Mouse (Mus musculus): ENCODE results near the gene Cdkn1a. TPM values are rescaled to one million over a fixed set of nuclear protein-coding genes. Genes with fewer than 3 reads are reported as not detected.
"Not testable (repeated sequence)": the region's sequence is repeated elsewhere in the genome, so short reads cannot be mapped to it uniquely, and the experiment has no call there.

Gene Cdkn1a
- total RNA-seq, 2 experiments from 2014 or later: 8.2 to 14.5 TPM

DNA sequence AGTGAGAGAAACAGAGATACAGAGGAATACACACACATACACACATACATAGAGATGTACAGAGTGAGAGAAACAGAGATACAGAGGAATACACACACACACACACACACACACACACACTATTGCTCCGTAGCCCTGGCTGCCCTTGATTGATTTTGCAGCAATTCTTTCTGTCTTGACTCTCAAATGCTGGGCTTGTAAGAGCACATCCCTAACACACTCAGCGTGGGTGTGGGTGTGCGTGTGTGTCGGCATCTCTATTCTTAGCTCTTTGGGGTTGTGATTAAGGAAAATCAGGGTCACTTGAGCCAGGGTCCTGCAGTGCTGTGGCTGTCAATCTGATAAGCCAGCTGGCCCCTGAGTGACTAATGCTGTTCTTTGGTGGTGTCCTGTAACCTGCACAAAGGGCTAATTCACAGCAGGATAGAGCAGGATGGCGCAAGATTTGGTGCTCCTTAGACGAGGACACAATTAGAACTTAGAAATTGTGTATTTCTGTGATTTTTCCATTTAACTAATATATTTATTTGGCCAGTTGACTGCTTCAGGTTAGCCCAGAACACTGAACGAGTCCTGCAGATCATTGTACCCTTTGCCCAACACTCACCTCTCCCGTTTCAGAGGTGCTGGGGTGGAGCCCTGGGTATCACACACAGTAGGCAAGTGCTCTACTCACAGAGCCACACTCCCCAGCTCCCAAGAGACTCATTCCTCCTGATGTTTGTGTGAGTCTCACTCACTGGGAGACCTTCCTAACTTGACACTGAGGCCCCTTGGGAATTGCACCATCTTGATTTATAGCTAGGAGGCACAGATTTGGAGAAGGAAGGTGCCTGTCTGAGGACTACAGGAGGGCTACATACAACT lies 27.4 kb upstream of the Cdkn1a start:
- H3K4me3 ChIP-seq: no peak overlapping the region
- no peak overlapping the region for H3K27ac ChIP-seq
- no peak for TF ChIP-seq CTCF (conservative IDR thresholded peaks at IDR 0.05)
- no peak for DNase-seq (ENCODE audit: low spot score in 2 of 2)

DNA sequence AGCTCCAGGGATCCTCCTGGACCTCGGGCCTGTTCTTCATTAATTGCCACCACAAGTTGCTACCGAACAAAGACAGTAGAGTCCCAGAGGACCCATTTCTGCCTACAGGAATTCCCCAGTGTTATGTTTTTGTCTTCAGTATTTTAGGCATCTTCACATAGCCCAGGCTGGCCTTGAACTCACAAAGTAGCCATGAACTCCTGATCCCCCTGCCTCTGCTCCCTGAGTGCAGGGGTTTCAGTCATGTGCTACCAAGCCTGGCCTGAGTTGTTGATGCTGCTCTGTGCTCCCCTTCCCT lies 26.8 kb upstream of the Cdkn1a start:
- TF ChIP-seq CTCF (conservative IDR thresholded peaks at IDR 0.05): no peak
- DNase-seq (ENCODE audit: low spot score in 2 of 2): no peak
- Histone ChIP-seq H3K27ac (no peak overlapping the region), H3K4me3 (no peak overlapping the region)

DNA sequence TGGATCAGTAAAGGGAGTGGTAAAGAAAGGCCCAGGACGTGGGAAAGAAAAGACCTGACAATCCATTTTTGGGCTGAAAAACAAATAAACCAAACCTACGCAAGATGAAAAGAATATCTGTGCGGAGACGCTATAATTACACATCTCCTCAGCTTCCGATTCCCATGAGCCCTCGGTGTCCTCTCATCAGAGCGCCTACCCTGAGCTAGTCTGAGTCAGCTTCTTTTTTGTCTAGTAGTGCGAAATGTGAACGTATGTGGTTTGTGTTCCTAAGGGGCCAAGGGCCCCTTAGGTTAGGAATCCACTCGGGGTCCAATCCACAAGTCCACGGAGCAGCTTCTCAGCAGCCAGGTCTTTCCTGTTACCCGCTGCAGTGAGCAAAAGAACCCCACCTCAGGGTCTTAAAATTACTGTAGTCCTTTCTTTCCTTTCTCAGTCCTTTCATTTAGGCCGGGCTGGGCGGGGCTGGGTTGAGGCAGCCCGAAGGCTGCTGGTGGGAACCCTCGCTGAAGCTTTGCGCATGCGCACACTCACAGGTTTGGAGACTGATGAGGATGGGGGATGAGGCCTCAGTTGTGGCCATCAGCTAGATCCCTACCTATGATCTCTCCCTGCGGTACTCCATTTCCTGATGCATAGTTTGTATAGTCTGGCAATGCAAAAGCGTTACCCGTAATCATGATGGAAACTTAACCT lies 25.4 kb upstream of the Cdkn1a start:
- DNase-seq (ENCODE audit: low spot score in 2 of 2): no peak
- no peak overlapping the region for H3K27ac ChIP-seq
- H3K4me3 ChIP-seq: no peak overlapping the region
- TF ChIP-seq CTCF (conservative IDR thresholded peaks at IDR 0.05): no peak

DNA sequence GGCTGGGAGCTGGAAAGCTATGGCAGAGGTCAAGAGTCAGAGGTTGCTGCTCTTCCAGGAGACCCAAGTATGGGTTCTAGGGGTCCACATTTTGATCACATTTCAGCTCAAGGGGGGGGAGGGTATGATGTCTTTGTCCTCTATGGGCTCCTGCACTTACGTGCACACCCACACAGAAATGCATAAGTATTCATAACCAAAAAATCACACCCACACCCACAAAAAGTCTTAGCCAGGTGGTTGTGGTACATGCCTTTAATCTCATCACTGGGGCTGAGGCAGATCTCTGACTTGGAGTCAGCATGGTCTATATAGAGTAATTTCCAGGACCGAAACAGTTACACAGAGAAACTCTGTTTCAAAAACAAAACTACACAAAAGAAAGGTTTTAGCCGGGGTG lies 24.8 kb upstream of the Cdkn1a start:
- Histone ChIP-seq H3K4me3 (no peak overlapping the region), H3K27ac (no peak overlapping the region)
- TF ChIP-seq CTCF (conservative IDR thresholded peaks at IDR 0.05): no peak
- no peak for DNase-seq (ENCODE audit: low spot score in 2 of 2)

DNA sequence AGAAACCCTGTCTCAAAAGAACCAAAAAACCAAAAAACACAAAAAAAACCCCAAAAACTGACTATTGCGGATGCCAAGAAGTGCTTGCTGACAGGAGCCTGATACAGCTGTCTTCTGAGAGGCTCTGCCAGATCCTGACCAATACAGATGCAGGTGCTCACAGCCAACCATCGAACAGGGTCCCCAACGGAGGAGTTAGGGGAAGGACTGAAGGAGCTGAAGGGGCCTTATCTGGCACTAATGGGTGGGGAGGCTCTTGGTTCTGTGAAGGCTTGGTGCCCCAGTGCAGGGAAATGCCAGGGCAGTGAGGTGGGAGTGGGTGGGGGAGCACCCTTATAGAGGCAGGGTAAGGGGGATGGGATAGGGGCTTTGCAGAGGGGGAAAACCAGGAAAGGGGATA lies 23.4 kb upstream of the Cdkn1a start:
- not testable (repeated sequence) for DNase-seq (ENCODE audit: low spot score in 2 of 2); H3K4me3 ChIP-seq; H3K27ac ChIP-seq

DNA sequence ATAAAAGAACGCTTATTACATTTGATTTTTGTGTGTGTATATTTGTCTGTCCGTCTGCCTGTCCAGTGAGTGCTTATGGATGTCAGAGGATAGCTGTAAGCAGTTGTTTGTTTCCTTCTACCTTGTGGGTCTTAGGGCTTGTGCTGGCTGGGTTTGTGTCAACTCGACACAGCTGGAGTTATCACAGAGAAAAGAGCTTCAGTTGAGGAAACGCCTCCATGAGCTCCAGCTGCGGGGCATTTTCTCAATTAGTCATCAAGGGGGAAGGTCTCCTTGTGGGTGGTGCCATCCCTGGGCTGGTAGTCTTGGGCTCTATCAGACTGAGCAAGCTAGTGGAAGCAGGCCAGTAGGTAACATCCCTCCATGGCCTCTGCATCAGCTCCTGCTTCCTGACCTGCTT lies 22.9 kb upstream of the Cdkn1a start:
- Histone ChIP-seq H3K27ac (no peak overlapping the region), H3K4me3 (no peak overlapping the region)
- no peak for TF ChIP-seq CTCF (conservative IDR thresholded peaks at IDR 0.05)
- DNase-seq (ENCODE audit: low spot score in 2 of 2): no peak

DNA sequence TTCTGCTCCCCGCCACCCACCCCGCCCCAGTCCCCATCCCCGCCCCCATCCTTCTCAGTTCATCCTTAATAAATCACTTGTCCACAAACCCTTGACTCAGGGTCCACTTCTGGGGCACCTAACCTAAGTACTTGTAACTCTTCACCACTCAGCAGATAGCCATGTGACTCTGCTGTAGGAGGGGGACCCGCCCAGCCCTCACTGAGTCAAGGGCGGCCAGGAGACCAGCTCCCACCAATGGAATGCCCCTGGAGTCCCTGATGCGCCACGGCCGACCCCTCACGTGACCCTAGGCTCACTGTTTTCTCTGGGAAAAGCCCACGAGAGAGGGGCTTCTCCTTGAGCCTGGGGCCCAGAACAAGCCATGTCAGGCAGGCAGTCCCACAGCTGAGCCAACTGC lies 21.7 kb upstream of the Cdkn1a start:
- Histone ChIP-seq H3K27ac (no peak overlapping the region), H3K4me3 (no peak overlapping the region)
- no peak for TF ChIP-seq CTCF (conservative IDR thresholded peaks at IDR 0.05)
- DNase-seq (ENCODE audit: low spot score in 2 of 2): no peak

DNA sequence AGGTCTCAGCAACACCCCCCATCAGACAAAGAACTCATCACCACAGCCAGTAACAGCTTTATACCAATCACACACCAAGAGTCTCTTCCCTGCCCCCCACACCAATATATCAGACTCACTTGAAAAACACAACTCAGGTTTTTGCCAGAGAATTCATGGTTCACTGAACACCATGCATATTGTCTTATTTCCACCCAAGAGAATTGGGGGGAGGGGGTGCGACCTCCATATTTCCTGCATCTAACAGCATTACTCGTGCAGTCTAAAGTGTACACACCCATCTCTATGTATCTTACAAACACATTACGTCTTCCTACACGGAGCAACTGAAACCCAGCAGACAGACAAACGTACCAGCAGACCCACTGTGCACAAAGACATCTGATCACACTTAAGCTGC lies 19.0 kb upstream of the Cdkn1a start:
- TF ChIP-seq CTCF (conservative IDR thresholded peaks at IDR 0.05): no peak
- Histone ChIP-seq H3K4me3 (no peak overlapping the region), H3K27ac (no peak overlapping the region)
- DNase-seq (ENCODE audit: low spot score in 2 of 2): no peak

DNA sequence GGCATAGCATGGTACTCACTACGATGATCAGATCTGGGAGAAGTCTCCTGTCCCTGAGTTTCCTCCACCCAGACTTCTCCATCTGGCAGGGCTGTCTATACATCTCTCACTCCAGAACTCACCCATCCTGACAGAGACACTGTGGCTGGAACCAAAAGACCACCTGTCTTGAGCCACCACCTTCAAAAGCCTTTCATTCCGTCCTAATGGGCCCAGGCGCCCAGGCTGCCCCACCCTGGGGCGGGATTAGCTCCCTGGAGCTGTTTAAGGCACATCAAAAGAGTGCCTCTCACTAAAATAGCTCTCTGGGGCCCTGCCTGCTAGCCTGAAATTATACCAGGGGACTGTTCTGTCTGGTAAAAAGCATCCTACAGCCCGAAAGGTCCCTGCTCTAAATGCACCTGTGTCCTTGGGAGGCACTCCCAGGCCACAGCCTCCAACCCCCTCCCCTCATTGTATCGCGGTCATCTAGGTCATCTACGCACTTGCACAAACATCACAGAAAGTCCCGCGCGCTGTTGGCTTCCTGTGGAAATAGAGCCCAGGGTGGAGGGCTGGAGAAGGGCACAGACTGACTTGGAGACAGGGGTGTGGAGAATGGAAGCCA lies 18.0 kb upstream of the Cdkn1a start:
- no peak for TF ChIP-seq CTCF (conservative IDR thresholded peaks at IDR 0.05)
- no peak overlapping the region for H3K27ac ChIP-seq
- no peak for DNase-seq (ENCODE audit: low spot score in 2 of 2)

DNA sequence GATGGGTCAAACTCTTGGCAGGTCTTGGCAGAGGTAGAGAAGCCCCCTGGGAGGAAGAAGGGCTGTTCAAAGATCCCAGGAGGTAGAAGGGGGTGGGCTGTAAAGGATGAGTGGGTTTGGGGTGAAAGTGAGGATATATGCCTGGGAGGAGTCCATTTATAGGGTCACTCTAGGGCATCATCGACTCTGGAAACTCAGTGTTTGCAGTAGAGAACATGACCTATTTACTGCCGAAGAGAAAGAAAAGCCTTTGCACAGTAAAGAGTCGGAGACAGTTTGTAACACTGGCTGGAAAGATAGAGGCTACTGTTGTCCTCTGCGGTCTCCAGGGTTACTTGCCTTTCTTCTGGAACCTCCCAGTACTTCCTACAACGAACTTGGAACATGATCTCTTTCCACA lies 17.5 kb upstream of the Cdkn1a start:
- Histone ChIP-seq H3K4me3 (no peak overlapping the region), H3K27ac (no peak overlapping the region)
- TF ChIP-seq CTCF (conservative IDR thresholded peaks at IDR 0.05): no peak
- DNase-seq (ENCODE audit: low spot score in 2 of 2): no peak

More for the DNA sequence above, 18.0 kb upstream of the Cdkn1a start:
- H3K4me3 ChIP-seq: no peak overlapping the region

DNA sequence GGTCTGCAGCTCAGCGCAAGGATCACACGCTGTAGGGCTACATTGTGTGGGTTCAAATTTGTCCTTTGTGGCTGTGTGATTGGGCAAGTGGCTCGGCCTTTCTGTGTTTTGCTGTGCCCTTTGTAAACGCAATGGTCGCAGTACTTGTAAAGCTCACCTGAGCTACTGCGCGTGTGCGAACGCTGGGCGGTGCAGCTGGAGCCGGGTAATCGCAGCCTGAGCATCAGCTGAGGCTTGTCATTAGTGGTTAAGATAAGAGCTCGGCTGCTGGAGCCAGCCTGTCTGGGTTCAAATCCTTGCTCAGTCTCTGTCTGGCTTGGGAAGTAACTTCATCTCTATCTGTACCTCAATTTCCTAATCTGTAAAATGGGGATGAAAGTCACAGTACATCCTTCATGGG lies 16.7 kb upstream of the Cdkn1a start:
- no peak overlapping the region for H3K4me3 ChIP-seq

DNA sequence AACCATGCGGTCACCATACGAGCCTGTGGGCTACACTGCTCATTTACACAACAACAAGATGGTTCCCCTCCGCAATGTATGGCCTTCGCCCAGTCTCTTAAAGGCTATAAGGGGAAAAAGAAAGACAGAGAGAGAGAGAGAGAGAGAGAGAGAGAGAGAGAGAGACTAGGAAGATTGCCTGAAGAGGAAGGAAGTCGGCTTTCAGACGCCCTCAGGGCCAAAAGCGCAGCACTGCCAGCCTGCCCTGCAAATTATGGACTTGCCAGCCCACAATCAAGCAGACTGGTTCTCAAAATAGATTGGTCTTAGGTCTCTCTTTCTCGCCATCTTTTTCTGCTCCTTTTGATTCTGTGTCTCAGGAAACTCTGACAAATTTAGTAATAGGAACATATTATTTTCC lies 14.5 kb upstream of the Cdkn1a start:
- Histone ChIP-seq H3K27ac (no peak overlapping the region), H3K4me3 (no peak overlapping the region)
- TF ChIP-seq CTCF (conservative IDR thresholded peaks at IDR 0.05): no peak
- no peak for DNase-seq (ENCODE audit: low spot score in 2 of 2)

More for the DNA sequence above, 16.7 kb upstream of the Cdkn1a start:
- TF ChIP-seq CTCF (conservative IDR thresholded peaks at IDR 0.05): no peak
- no peak for DNase-seq (ENCODE audit: low spot score in 2 of 2)
- no peak overlapping the region for H3K27ac ChIP-seq

DNA sequence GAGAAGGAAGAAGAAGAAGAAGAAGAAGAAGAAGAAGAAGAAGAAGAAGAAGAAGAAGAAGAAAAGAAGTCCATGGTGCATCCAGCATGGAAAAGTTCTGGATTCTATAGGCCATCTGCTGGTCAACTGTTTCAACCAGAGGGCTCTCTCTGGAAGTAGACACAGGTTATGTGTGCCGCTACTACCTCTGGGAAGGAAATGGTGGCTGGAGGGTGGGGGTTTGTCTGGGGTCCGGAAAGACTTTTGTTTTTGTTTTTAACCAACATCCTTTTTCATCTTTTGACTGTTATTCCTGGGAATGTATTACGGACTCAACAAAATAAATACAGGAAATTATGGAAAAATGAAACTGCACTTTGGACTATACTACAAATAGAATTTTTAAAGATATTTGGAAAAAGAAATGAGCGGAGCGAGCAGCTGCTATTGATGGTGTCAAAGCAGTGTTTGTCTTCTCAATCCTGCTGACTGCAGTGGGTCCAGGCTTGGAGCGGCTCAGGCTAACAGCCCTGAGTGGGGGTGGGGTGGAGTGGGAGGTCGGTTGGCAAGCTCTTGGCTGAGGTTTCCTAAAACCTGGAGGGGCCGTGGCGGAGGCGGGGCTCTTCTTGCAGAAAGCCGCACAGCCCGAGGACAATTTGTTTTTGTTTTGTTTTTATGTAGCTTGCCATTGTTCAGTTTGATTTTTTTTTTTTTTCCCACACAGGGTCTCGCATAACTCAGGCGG lies 12.8 kb upstream of the Cdkn1a start:
- TF ChIP-seq CTCF (conservative IDR thresholded peaks at IDR 0.05): peak; percentile 20
- DNase-seq (ENCODE audit: low spot score in 2 of 2): peak; percentile 62 to 66
- Histone ChIP-seq H3K27ac (peak overlapping the region; percentile 63), H3K4me3 (peak overlapping the region; percentile 34)

All from layer of hippocampus, adult 2 months (tissue).